13 mouse cellular contexts compared by ENCODE assay signal in the genomic region with DNA sequence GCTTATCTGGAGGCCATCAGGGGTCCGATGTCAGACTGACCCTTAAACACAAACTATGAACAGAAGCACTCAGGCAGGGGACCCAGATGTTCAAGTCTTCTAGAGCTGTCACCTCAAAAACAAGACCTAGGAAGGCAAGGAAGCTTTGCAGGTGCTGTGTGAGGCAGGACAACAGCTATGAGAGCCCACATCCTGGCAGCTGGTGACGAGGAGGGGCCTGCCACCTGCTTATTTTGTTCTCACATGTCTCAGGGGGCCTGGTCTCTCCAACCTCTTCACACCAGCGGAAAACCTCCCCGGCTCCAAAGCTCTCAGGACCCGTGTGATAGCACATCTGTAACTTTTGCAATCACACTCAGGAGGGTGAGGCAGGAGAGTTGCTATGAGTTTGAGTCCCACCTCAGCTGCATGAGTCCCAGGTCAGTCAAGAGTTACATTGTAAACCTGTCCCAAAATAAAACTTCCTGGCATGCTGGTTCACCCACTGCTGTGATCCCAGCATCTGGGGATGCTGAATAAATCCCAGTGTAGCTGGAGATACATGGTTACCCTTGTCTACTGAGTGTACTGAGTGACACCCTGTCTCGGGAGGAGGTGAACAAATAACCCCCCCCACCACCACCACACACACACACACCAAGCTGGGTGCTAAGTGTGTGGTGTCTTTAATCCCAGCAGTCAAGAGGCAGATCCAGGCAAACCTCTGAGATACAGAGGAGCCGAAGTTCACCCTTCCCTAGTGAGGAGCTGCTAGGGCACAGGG. TPM values are rescaled to one million over a fixed set of nuclear protein-coding genes. Genes with fewer than 3 reads are reported as not detected.
DNase-seq lines count a peak whose midpoint lies in the region; ATAC-seq and TF ChIP-seq lines count a peak whose summit lies in the region.
"Had no signal": no experiment of that assay in that cellular context is flagged by ENCODE, and none has a peak within 500 bp of the region (broad histone marks: within the 10 kb centered on the region; RNA-seq: fewer than 3 reads in every experiment).

No protein-coding gene starts in this region.

- H3K4me2 ChIP-seq in hindbrain, embryonic 13.5 days: no peak overlapping the region
- no peak overlapping the region for H3K4me2 ChIP-seq in hindbrain, embryonic 11.5 days (replicated peaks; ENCODE audit: low read depth, low read length)
- H3K4me2 ChIP-seq in CH12.LX (ENCODE audit: insufficient read depth, low read depth, poor library complexity, severe bottlenecking): peak overlapping the region; percentile 69

- H3K27ac ChIP-seq in hindbrain, embryonic 13.5 days: no peak overlapping the region
- no peak overlapping the region for H3K27ac ChIP-seq in hindbrain, embryonic 11.5 days (ENCODE audit: low read depth, low read length)
- peak overlapping the region; percentile 88 for H3K27ac ChIP-seq in CH12.LX (ENCODE audit: insufficient read depth, low read depth)
- H3K27ac ChIP-seq: layer of hippocampus, adult 2 months; limb, embryonic 12.5 days had no signal

- dilution Hi-C loops in CH12.LX (cut with MboI; ENCODE audit: extremely low pct_ligation_motif_present, extremely low pct_unique_long_range_greater_than_20kb, low sequenced_read_pairs): no loop called here

- TF ChIP-seq EP300 in CH12.LX (IDR thresholded peaks at IDR 0.05; ENCODE audit: low read length): peak; percentile 89

- no peak overlapping the region for H3K4me3 ChIP-seq in hindbrain, embryonic 13.5 days
- no peak overlapping the region for H3K4me3 ChIP-seq in hindbrain, embryonic 11.5 days (ENCODE audit: low read depth, low read length)
- no peak overlapping the region for H3K4me3 ChIP-seq in CH12.LX (replicated peaks in 1 of 3; ENCODE audit: low read depth in 2 of 3, low read length in 2 of 3, poor library complexity in 1 of 3)
- H3K4me3 ChIP-seq: layer of hippocampus, adult 2 months; limb, embryonic 12.5 days had no signal

- in situ Hi-C loops in CH12.LX (cut with MboI; ENCODE audit: low pct_ligation_motif_present, low pct_unique_long_range_greater_than_20kb, low sequenced_read_pairs): no loop called here

- TF ChIP-seq CTCF in CH12.LX (conservative IDR thresholded peaks at IDR 0.05 in 1 of 2, IDR thresholded peaks at IDR 0.05 in 1 of 2; ENCODE audit: low read depth in 2 of 2, low read length in 2 of 2): no peak

- peaks cover 46% of the 10 kb centered on the region for H3K4me1 ChIP-seq in hindbrain, embryonic 13.5 days (replicated peaks)
- H3K4me1 ChIP-seq in hindbrain, embryonic 11.5 days (replicated peaks; ENCODE audit: control insufficient read depth, insufficient read depth, low read length): peaks cover 2% of the 10 kb centered on the region; the same call in 1 of the 2 replicates
- H3K4me1 ChIP-seq in CH12.LX (ENCODE audit: control insufficient read depth in 1 of 2, insufficient read depth in 2 of 2): peaks cover 42 to 83% of the 10 kb centered on the region in 2 experiments

- no peak for ATAC-seq in hindbrain, embryonic 13.5 days (ENCODE audit: low FRiP score)
- ATAC-seq in hindbrain, embryonic 11.5 days (ENCODE audit: low FRiP score): no peak
- ATAC-seq in neutrophil, adult 5-6 weeks (ENCODE audit: extremely low read depth, insufficient number of reproducible peaks, low FRiP score, poor library complexity, severe bottlenecking): peak; percentile 56
- ATAC-seq in erythroid progenitor cell, adult 5-6 weeks (replicated peaks; ENCODE audit: low FRiP score, poor library complexity, severe bottlenecking): no peak

- H3K79me2 ChIP-seq in CH12.LX (replicated peaks; ENCODE audit: control insufficient read depth, extremely low read depth, insufficient read depth, poor library complexity, severe bottlenecking): no peaks in the 10 kb centered on the region

- no peak for DNase-seq in hindbrain, embryonic 11.5 days (ENCODE audit: low spot score)
- peak; percentile 94 for DNase-seq in CH12.LX (ENCODE audit: extremely low read depth)
- peak; percentile 93 for DNase-seq in thymus, postnatal 14 days
- no peak for DNase-seq in cerebellum, postnatal 36 days
- no peak for DNase-seq in embryo, embryonic 11 days
- DNase-seq: heart, postnatal 14 days; kidney, adult 18-20 months had no signal

- H3K9ac ChIP-seq in hindbrain, embryonic 13.5 days: peak overlapping the region; percentile 24; the same call in 1 of the 2 replicates
- H3K9ac ChIP-seq in hindbrain, embryonic 11.5 days (ENCODE audit: low read depth, low read length): no peak overlapping the region
- peak overlapping the region; percentile 23; the same call in 1 of the 2 replicates for H3K9ac ChIP-seq in CH12.LX (ENCODE audit: insufficient read depth, low read depth)

- H3K36me3 ChIP-seq in hindbrain, embryonic 13.5 days: peaks cover 33% of the 10 kb centered on the region
- H3K36me3 ChIP-seq in hindbrain, embryonic 11.5 days (ENCODE audit: control insufficient read depth, insufficient read depth, low read length): no peaks in the 10 kb centered on the region
- peaks cover 0 to 3% of the 10 kb centered on the region in 2 experiments for H3K36me3 ChIP-seq in CH12.LX (replicated peaks in 1 of 2; ENCODE audit: control insufficient read depth in 1 of 2, insufficient read depth in 1 of 2, low read length in 1 of 2)

- peak; percentile 30; the same call in 1 of the 2 replicates for TF ChIP-seq POLR2A in CH12.LX (IDR thresholded peaks at IDR 0.05; ENCODE audit: low read depth, low read length)

- TF ChIP-seq RAD21 in CH12.LX (IDR thresholded peaks at IDR 0.05; ENCODE audit: low read depth, low read length): no peak

- 50% methylated on average over 7 of the region's 7 CpGs for WGBS in hindbrain, embryonic 13.5 days
- WGBS in hindbrain, embryonic 11.5 days: 43% methylated on average over 7 of the region's 7 CpGs

- H3K27me3 ChIP-seq in hindbrain, embryonic 13.5 days: peaks cover 19% of the 10 kb centered on the region
- H3K27me3 ChIP-seq in hindbrain, embryonic 11.5 days (ENCODE audit: control insufficient read depth, insufficient read depth, low read length): peaks cover 4% of the 10 kb centered on the region; the same call in 1 of the 2 replicates
- no peaks in the 10 kb centered on the region for H3K27me3 ChIP-seq in CH12.LX (replicated peaks)

- H3K9me3 ChIP-seq in hindbrain, embryonic 13.5 days: no peaks in the 10 kb centered on the region
- H3K9me3 ChIP-seq in hindbrain, embryonic 11.5 days (ENCODE audit: control insufficient read depth, low read length): no peaks in the 10 kb centered on the region
- H3K9me3 ChIP-seq in CH12.LX (replicated peaks; ENCODE audit: low read length): peaks cover 3% of the 10 kb centered on the region
- H3K9me3 ChIP-seq: limb, embryonic 12.5 days had no signal

RNA-seq across cellular contexts. Expression of a gene that starts 4.6 kb away (rescaled TPM):
- polyA plus RNA-seq in hindbrain, embryonic 13.5 days (2015; fragmentation: Nextera tagmentation; extraction: Ambion mirVana): 10.7 TPM in 2 replicates
- 9.5 and 10.2 TPM in 2 replicates for polyA plus RNA-seq in hindbrain, embryonic 11.5 days (2014; fragmentation: Nextera tagmentation; extraction: Ambion mirVana)
- 28.2 and 28.5 TPM in 2 replicates for total RNA-seq in CH12.LX (2012; rRNA removed)
- total RNA-seq in CH12.LX (2014; rRNA removed): 32.2 and 33.1 TPM in 2 replicates
- 36.1 and 45.5 TPM in 2 replicates for polyA plus RNA-seq in CH12.LX (2012; ENCODE audit: insufficient read length, low read depth)
- 54.0 and 56.4 TPM in 2 replicates for total RNA-seq in neutrophil, adult 5-6 weeks (2017)
- 8.8 and 24.5 TPM in 2 replicates for total RNA-seq in erythroid progenitor cell, adult 5-6 weeks (2015; ENCODE audit: low replicate concordance)
- total RNA-seq in erythroid progenitor cell, adult 5-6 weeks (2017; ENCODE audit: low replicate concordance): 9.6 and 17.5 TPM in 2 replicates

RNA-seq across cellular contexts. Expression of a gene that starts 14.3 kb away (rescaled TPM):
- 0.60 and 0.89 TPM in 2 replicates for polyA plus RNA-seq in hindbrain, embryonic 13.5 days (2015; fragmentation: Nextera tagmentation; extraction: Ambion mirVana)
- 0.18 and 0.28 TPM in 2 replicates for polyA plus RNA-seq in hindbrain, embryonic 11.5 days (2014; fragmentation: Nextera tagmentation; extraction: Ambion mirVana)
- total RNA-seq in CH12.LX (2012; rRNA removed): 0.04 and 0.08 TPM in 2 replicates
- total RNA-seq in CH12.LX (2014; rRNA removed): not detected in 2 replicates
- polyA plus RNA-seq in CH12.LX (2012; ENCODE audit: insufficient read length, low read depth): 0.16 TPM in 1 of 2 replicates, not detected in the other
- total RNA-seq in neutrophil, adult 5-6 weeks (2017): 1.2 and 2.9 TPM in 2 replicates
- 1.3 TPM in 1 of 2 replicates, not detected in the other for total RNA-seq in erythroid progenitor cell, adult 5-6 weeks (2015; ENCODE audit: low replicate concordance)
- total RNA-seq in erythroid progenitor cell, adult 5-6 weeks (2017; ENCODE audit: low replicate concordance): 2.3 and 2.4 TPM in 2 replicates
- polyA plus RNA-seq: limb, embryonic 12.5 days had no signal

RNA-seq across cellular contexts. Expression of a gene that starts 22.3 kb away (rescaled TPM):
- 51.6 and 57.4 TPM in 2 replicates for polyA plus RNA-seq in hindbrain, embryonic 13.5 days (2015; fragmentation: Nextera tagmentation; extraction: Ambion mirVana)
- 13.1 and 18.3 TPM in 2 replicates for polyA plus RNA-seq in hindbrain, embryonic 11.5 days (2014; fragmentation: Nextera tagmentation; extraction: Ambion mirVana)
- 0.46 and 0.55 TPM in 2 replicates for total RNA-seq in CH12.LX (2012; rRNA removed)
- total RNA-seq in CH12.LX (2014; rRNA removed): 0.12 TPM in 1 of 2 replicates, not detected in the other
- 0.36 and 0.59 TPM in 2 replicates for polyA plus RNA-seq in CH12.LX (2012; ENCODE audit: insufficient read length, low read depth)
- total RNA-seq in neutrophil, adult 5-6 weeks (2017): 4.1 and 4.8 TPM in 2 replicates
- total RNA-seq in erythroid progenitor cell, adult 5-6 weeks (2015; ENCODE audit: low replicate concordance): not detected in 2 replicates
- 0.13 and 0.68 TPM in 2 replicates for total RNA-seq in erythroid progenitor cell, adult 5-6 weeks (2017; ENCODE audit: low replicate concordance)
- total RNA-seq: common myeloid progenitor, adult 5-6 weeks had no signal

RNA-seq across cellular contexts. Expression of a gene that starts 26.0 kb away (rescaled TPM):
- 689 and 706 TPM in 2 replicates for polyA plus RNA-seq in hindbrain, embryonic 13.5 days (2015; fragmentation: Nextera tagmentation; extraction: Ambion mirVana)
- polyA plus RNA-seq in hindbrain, embryonic 11.5 days (2014; fragmentation: Nextera tagmentation; extraction: Ambion mirVana): 970 and 990 TPM in 2 replicates
- 5,182 and 5,259 TPM in 2 replicates for total RNA-seq in CH12.LX (2012; rRNA removed)
- total RNA-seq in CH12.LX (2014; rRNA removed): 3,446 and 3,465 TPM in 2 replicates
- polyA plus RNA-seq in CH12.LX (2012; ENCODE audit: insufficient read length, low read depth): 2,949 and 3,228 TPM in 2 replicates
- 1,086 and 1,116 TPM in 2 replicates for total RNA-seq in neutrophil, adult 5-6 weeks (2017)
- total RNA-seq in erythroid progenitor cell, adult 5-6 weeks (2015; ENCODE audit: low replicate concordance): 931 and 1,058 TPM in 2 replicates
- total RNA-seq in erythroid progenitor cell, adult 5-6 weeks (2017; ENCODE audit: low replicate concordance): 346 and 531 TPM in 2 replicates

RNA-seq across cellular contexts. Expression of a gene that starts 52.7 kb away (rescaled TPM):
- 4.2 and 5.2 TPM in 2 replicates for polyA plus RNA-seq in hindbrain, embryonic 13.5 days (2015; fragmentation: Nextera tagmentation; extraction: Ambion mirVana)
- polyA plus RNA-seq in hindbrain, embryonic 11.5 days (2014; fragmentation: Nextera tagmentation; extraction: Ambion mirVana): 1.4 and 1.8 TPM in 2 replicates
- total RNA-seq in CH12.LX (2012; rRNA removed) (not detected in 2 replicates), CH12.LX (2014; rRNA removed) (not detected in 2 replicates)
- 0.07 and 0.11 TPM in 2 replicates for polyA plus RNA-seq in CH12.LX (2012; ENCODE audit: insufficient read length, low read depth)
- total RNA-seq in neutrophil, adult 5-6 weeks (2017): 5.3 and 7.8 TPM in 2 replicates
- total RNA-seq in erythroid progenitor cell, adult 5-6 weeks (2015; ENCODE audit: low replicate concordance): not detected in 2 replicates
- total RNA-seq in erythroid progenitor cell, adult 5-6 weeks (2017; ENCODE audit: low replicate concordance): not detected in 2 replicates
- total RNA-seq: common myeloid progenitor, adult 5-6 weeks had no signal

Comparison
In these comparisons a context has a peak if more than half of its experiments do, and no peak if none do; other contexts are left out.
1. DNase-seq: peak in CH12.LX (single experiment) and thymus, postnatal 14 days (single experiment); none in hindbrain, embryonic 11.5 days (single experiment), cerebellum, postnatal 36 days (0 of 2) and embryo, embryonic 11 days (single experiment).